Mouse (Mus musculus) frontal cortex, adult (tissue): ENCODE measurements at regions not wholly inside any gene's neighbourhood (a gene's known extent, or its start where the extent isn't known, plus 50 kb on each side); places are given as distances from the start of the nearest gene placed in this dataset.

Source experiments
- ATAC-seq: cut with Nextera tagmentation; 2 replicates; pipeline ENCODE4 v1.9.2; 2017; ENCODE audit warnings: mild to moderate bottlenecking, moderate library complexity, mixed read lengths; ENCODE audit not compliant: low TSS enrichment

- no peak for ATAC-seq
Observed at GRCm38 (mm10) chr4:9935949-9936348, 938.3 kb upstream of the 2610301B20Rik start.

- ATAC-seq: no peak
Observed at GRCm38 (mm10) chr4:9951441-9951840, 922.9 kb upstream of the 2610301B20Rik start.

- no peak for ATAC-seq
Observed at GRCm38 (mm10) chr4:9974631-9975030, 899.7 kb upstream of the 2610301B20Rik start.

GRCm38 (mm10) chr4:9981354-9982040 lies 892.8 kb upstream of the 2610301B20Rik start:
- ATAC-seq: no peak

GRCm38 (mm10) chr4:9982786-9983525 lies 891.3 kb upstream of the 2610301B20Rik start:
- ATAC-seq: no peak

GRCm38 (mm10) chr4:9993871-9994270 lies 880.4 kb upstream of the 2610301B20Rik start:
- no peak for ATAC-seq

- no peak for ATAC-seq
Observed at GRCm38 (mm10) chr4:9994466-9994865, 879.8 kb upstream of the 2610301B20Rik start.

GRCm38 (mm10) chr4:10030316-10030715 lies 844.0 kb upstream of the 2610301B20Rik start:
- no peak for ATAC-seq

GRCm38 (mm10) chr4:10031764-10032163 lies 842.5 kb upstream of the 2610301B20Rik start:
- ATAC-seq: no peak

- no peak for ATAC-seq
Observed at GRCm38 (mm10) chr4:10035336-10035735, 839.0 kb upstream of the 2610301B20Rik start.

GRCm38 (mm10) chr4:10041301-10042093 lies 832.8 kb upstream of the 2610301B20Rik start:
- no peak for ATAC-seq

- ATAC-seq: no peak
Observed at GRCm38 (mm10) chr4:10048770-10049169, 825.5 kb upstream of the 2610301B20Rik start.

GRCm38 (mm10) chr4:10049411-10049810 lies 824.9 kb upstream of the 2610301B20Rik start:
- no peak for ATAC-seq

GRCm38 (mm10) chr4:10051296-10052267 lies 822.7 kb upstream of the 2610301B20Rik start:
- ATAC-seq: no peak

GRCm38 (mm10) chr4:10052869-10053268 lies 821.4 kb upstream of the 2610301B20Rik start:
- ATAC-seq: no peak

GRCm38 (mm10) chr4:10072500-10073106 lies 801.7 kb upstream of the 2610301B20Rik start:
- no peak for ATAC-seq

GRCm38 (mm10) chr4:10079565-10080169 lies 794.6 kb upstream of the 2610301B20Rik start:
- ATAC-seq: peak; percentile 38; the same call in 1 of the 2 replicates

GRCm38 (mm10) chr4:10114831-10115230 lies 759.5 kb upstream of the 2610301B20Rik start:
- ATAC-seq: no peak

- no peak for ATAC-seq
Observed at GRCm38 (mm10) chr4:10117964-10118363, 756.3 kb upstream of the 2610301B20Rik start.

- ATAC-seq: 0 out of 2 replicates have a peak, but pooled peaks have one; percentile 27
Observed at GRCm38 (mm10) chr4:10124252-10124651, 750.0 kb upstream of the 2610301B20Rik start.
